Mouse (Mus musculus): Measurements from ENCODE around the gene Clec2i. TPM values are rescaled to one million over a fixed set of nuclear protein-coding genes. Genes with fewer than 3 reads are reported as not detected.
"Not testable (repeated sequence)": the region's sequence is repeated elsewhere in the genome, so short reads cannot be mapped to it uniquely, and the experiment has no call there.

Gene Clec2i
- total RNA-seq, 2 experiments from 2014 or later: not detected

- TF ChIP-seq CTCF (conservative IDR thresholded peaks at IDR 0.05): no peak
- no peak overlapping the region for H3K27ac ChIP-seq
- DNase-seq (ENCODE audit: low spot score in 2 of 2): no peak
- H3K4me3 ChIP-seq: no peak overlapping the region
Observed at GRCm38 (mm10) chr6:128871910-128872610, 15.3 kb upstream of the Clec2i start.

GRCm38 (mm10) chr6:128888834-128889233, 1.4 kb downstream of the Clec2i start:
- no peak overlapping the region for H3K27ac ChIP-seq
- no peak overlapping the region for H3K4me3 ChIP-seq
- DNase-seq (ENCODE audit: low spot score in 2 of 2): no peak
- TF ChIP-seq CTCF (conservative IDR thresholded peaks at IDR 0.05): no peak

GRCm38 (mm10) chr6:128890948-128891355, 3.6 kb downstream of the Clec2i start, which contains the start of gene BC035044:
BC035044 (minus strand) TSS chr6:128891126.
- TF ChIP-seq CTCF (conservative IDR thresholded peaks at IDR 0.05): no peak
- no peak for DNase-seq (ENCODE audit: low spot score in 2 of 2)
- Histone ChIP-seq H3K4me3 (no peak within 1 kb of the TSS), H3K27ac (no peak within 1 kb of the TSS)

GRCm38 (mm10) chr6:128895404-128896001, 8.1 kb downstream of the Clec2i start:
- H3K27ac ChIP-seq: no peak overlapping the region
- no peak for TF ChIP-seq CTCF (conservative IDR thresholded peaks at IDR 0.05)
- no peak for DNase-seq (ENCODE audit: low spot score in 2 of 2)
- H3K4me3 ChIP-seq: no peak overlapping the region

GRCm38 (mm10) chr6:128900044-128900443, 12.7 kb downstream of the Clec2i start:
- DNase-seq (ENCODE audit: low spot score in 2 of 2): no peak
- H3K4me3 ChIP-seq: no peak overlapping the region
- no peak for TF ChIP-seq CTCF (conservative IDR thresholded peaks at IDR 0.05)
- no peak overlapping the region for H3K27ac ChIP-seq

GRCm38 (mm10) chr6:128900796-128901552, 13.6 kb downstream of the Clec2i start:
- not testable (repeated sequence) for H3K27ac ChIP-seq; DNase-seq (ENCODE audit: low spot score in 2 of 2); H3K4me3 ChIP-seq

- no peak for TF ChIP-seq CTCF (conservative IDR thresholded peaks at IDR 0.05)
- no peak overlapping the region for H3K4me3 ChIP-seq
- DNase-seq (ENCODE audit: low spot score in 2 of 2): no peak
- H3K27ac ChIP-seq: no peak overlapping the region
Observed at GRCm38 (mm10) chr6:128913598-128914254, 26.3 kb downstream of the Clec2i start.

GRCm38 (mm10) chr6:128917322-128917721, 29.9 kb downstream of the Clec2i start:
- H3K4me3 ChIP-seq: no peak overlapping the region
- no peak overlapping the region for H3K27ac ChIP-seq
- no peak for DNase-seq (ENCODE audit: low spot score in 2 of 2)
- no peak for TF ChIP-seq CTCF (conservative IDR thresholded peaks at IDR 0.05)

- TF ChIP-seq CTCF (conservative IDR thresholded peaks at IDR 0.05): no peak
- DNase-seq (ENCODE audit: low spot score in 2 of 2): no peak
Observed at GRCm38 (mm10) chr6:128933050-128933449, 45.7 kb downstream of the Clec2i start.

GRCm38 (mm10) chr6:128934081-128934480, 46.7 kb downstream of the Clec2i start, which contains the start of gene Clec2g:
Clec2g (plus strand) TSS chr6:128934381.
- not testable (repeated sequence) for DNase-seq (ENCODE audit: low spot score in 2 of 2); H3K27ac ChIP-seq; H3K4me3 ChIP-seq

More at GRCm38 (mm10) chr6:128933050-128933449, 45.7 kb downstream of the Clec2i start:
- Histone ChIP-seq H3K4me3 (no peak overlapping the region), H3K27ac (no peak overlapping the region)

- H3K4me3 ChIP-seq; H3K27ac ChIP-seq; DNase-seq (ENCODE audit: low spot score in 2 of 2): not testable (repeated sequence)
Observed at GRCm38 (mm10) chr6:128935889-128936665, 48.7 kb downstream of the Clec2i start.

Measured in layer of hippocampus, adult 2 months (tissue).